Mouse (Mus musculus): ENCODE data around the gene Hbq1a.

GRCm38 (mm10) chr11:32271178-32271577 is 28.7 kb upstream of the Hbq1a start:
- TF ChIP-seq RAD21 (IDR thresholded peaks at IDR 0.05; ENCODE audit: low read depth, low read length) (no peak), ELF1 (IDR thresholded peaks at IDR 0.05; ENCODE audit: low read depth, low read length) (peak; percentile 14; the same call in 1 of the 2 replicates), KAT2A (IDR thresholded peaks at IDR 0.05; ENCODE audit: insufficient replicate concordance, low read length) (no peak), MAFK (IDR thresholded peaks at IDR 0.05; ENCODE audit: insufficient replicate concordance, low read length) (peak; percentile 54; the same call in 1 of the 2 replicates), POLR2A (IDR thresholded peaks at IDR 0.05; ENCODE audit: low read depth, low read length) (no peak), USF2 (conservative IDR thresholded peaks at IDR 0.05; ENCODE audit: low read depth, low read length) (no peak), NELFE (IDR thresholded peaks at IDR 0.05; ENCODE audit: low read depth, low read length) (no peak), E2F4 (IDR thresholded peaks at IDR 0.05; ENCODE audit: insufficient replicate concordance, low read depth, low read length) (no peak), ZMIZ1 (IDR thresholded peaks at IDR 0.05; ENCODE audit: low read depth, low read length) (no peak), EP300 (IDR thresholded peaks at IDR 0.05; ENCODE audit: low read length) (peak; percentile 94), CTCF (conservative IDR thresholded peaks at IDR 0.05 in 1 of 2, IDR thresholded peaks at IDR 0.05 in 1 of 2; ENCODE audit: low read depth in 2 of 2, low read length in 2 of 2) (no peak)

All from CH12.LX (cell line).